Mouse (Mus musculus) right cerebral cortex, postnatal 36 days (tissue): ENCODE measurements at regions not wholly inside any gene's neighbourhood (a gene's known extent, or its start where the extent isn't known, plus 50 kb on each side); places are given as distances from the start of the nearest gene placed in this dataset.

Experiments
- DNase-seq, 2 experiments: peaks; one replicate each; pipeline ENCODE4 v3.0.0; 2022; ENCODE audit warnings: low spot score in 2 of 2, mixed read lengths in 1 of 2

- DNase-seq, result no peak
These were observed 283.5 kb downstream of the Lmo7 start for GRCm38 (mm10) chr14:102013238-102013637.

GRCm38 (mm10) chr14:101997535-101997934, 267.8 kb downstream of the Lmo7 start:
- DNase-seq, result no peak

GRCm38 (mm10) chr14:101984401-101984800, 254.6 kb downstream of the Lmo7 start:
- no peak for DNase-seq
